Mouse (Mus musculus): ENCODE results near the gene Atp2c2.

The Atp2c2 gene

DNA sequence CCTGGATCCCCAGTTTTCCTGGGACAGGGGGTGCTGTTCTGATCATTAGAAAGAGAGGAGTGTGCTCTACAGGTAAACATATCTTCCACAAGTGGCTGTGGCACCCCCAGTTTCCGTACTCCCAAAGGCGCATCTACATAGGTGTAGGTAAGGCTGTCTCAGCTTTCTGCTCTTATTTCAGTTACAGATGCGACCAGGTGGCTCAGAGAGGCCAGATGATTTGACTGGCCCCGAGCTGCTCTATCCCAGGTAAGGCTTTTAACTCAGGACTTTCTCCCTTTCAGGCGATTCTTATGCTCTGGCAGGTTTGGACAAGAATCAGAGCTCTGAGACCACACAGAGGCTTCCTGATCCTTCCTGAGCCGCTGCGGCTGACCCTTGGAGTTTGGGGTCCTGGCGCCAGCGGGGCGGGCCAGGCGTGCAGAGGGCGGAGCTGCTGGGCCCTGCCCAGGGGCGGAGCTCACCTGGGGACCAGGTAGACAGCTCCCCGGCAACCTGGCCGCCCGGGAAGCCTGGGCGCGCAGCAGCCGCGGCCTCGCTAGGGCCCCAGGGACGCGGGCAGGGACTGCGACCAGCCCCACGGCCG is at the start of gene Atp2c2:
Atp2c2 (plus strand) TSS at position 461 of the 586 bp plus-strand sequence.
- no peak for DNase-seq

DNA sequence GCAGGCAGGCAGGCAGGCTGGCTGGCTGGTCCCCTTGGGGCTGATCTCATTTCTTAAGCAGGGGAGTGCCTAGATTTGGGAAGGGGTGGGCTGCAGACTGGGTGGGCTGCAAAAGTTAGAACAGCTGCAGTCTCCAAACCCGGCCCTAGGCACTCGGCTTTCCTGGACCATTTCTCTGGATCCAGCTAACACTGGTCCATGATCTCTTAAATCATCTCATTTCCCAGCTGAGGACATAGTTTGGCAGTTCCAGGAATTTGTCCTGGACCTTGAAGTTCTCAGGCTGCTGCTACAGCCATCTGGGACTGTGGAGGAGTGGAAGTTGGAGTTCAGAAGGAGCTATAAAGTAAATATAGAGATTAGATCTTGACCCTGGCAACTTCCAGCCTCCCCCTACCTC is 48.5 kb upstream of the Atp2c2 start:
- no peak for DNase-seq

DNA sequence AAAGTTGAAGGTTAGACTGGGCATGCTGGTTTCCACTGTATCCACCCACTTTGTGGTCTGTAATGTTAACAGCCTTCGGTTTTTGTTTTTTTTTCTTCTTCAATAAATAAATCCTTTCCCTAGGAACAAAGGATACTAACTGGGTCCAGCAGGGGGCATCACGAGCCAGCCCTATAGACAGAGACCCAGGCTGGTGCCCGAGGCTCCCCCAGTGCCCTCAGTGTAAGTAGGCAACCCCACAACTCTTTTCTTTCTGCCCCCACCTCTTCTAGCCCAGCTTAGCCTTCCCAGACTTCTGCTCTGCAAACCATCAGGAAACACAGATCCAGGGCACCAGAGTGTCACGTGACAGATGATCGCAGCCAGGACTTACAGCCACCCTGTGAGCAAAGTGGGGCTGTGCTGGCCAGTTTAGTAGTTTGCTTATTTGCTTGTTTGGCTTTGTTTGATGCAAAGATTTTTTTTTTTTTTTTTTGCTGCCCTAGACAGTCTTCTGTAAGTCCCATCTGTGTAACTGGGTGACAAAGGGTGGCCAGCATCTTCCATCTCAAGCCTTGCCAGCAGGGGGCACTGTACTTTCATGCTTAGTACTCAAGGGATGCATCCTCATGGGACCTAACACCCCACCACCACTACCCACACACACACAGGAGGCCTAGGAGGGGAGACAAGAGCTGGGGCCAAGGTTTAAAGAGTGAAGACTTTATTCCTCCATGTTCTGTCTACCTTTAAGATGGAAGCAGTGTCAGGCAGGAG is 42.9 kb upstream of the Atp2c2 start:
- no peak for DNase-seq

DNA sequence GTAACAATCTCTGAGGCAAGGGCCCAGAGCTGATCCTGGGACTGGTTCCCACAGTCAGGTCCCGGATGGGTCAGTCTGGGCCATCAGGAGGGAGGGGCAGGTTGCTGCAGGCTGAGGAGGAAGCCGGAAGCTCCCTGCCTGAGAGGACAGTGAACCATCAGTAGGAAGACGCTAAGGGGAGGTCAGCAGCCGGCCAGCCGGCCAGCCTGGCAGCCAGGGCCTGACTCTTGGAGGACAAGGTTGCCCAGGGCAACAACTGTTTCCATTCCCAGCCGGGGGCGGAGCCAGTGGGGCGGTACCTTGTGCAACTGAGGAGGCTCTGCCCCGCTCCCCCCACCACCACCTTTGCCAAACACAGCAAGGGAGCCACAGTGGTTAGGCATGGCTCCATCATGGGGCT is 38.7 kb upstream of the Atp2c2 start:
- peak; percentile 36 for DNase-seq

DNA sequence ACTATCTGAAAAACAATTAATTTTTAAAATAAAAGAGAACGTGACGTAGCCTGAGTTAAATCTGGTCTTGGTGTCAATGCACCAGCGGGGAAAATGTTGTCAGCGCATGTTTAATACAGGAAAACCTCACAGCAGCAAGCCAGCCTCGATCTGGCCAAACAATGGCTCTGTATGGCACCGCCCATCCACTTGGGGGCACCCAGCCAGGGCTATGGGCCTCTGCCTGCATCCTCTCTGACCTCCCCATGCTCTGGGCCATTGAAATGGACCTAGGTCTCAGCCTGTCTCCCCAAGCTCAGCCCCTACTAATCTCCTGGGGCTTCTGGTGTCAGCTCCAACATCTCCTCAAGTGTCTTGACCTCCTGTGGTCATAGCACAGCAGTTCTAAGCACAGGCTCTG is 37.9 kb upstream of the Atp2c2 start:
- no peak for DNase-seq

DNA sequence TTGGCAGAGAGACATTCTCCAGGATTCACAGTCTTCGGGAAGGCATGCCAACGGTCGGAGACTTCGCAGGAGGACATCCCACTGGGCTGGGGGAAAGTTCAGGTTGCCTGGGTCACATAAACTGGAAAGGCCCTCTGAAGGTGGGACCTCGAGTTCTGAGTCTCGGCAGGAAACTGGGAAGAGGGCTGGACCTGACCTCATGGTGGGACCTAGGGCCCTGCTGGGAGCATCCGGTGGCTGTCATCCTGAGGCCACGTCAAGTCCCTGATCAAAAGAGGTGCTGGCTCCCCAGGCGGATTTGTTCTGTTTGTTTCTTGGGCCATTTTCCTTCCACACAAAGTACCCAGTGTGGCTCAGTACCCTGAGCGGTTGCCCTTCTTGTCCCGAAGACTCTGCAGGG is 36.4 kb upstream of the Atp2c2 start:
- DNase-seq = no peak

DNA sequence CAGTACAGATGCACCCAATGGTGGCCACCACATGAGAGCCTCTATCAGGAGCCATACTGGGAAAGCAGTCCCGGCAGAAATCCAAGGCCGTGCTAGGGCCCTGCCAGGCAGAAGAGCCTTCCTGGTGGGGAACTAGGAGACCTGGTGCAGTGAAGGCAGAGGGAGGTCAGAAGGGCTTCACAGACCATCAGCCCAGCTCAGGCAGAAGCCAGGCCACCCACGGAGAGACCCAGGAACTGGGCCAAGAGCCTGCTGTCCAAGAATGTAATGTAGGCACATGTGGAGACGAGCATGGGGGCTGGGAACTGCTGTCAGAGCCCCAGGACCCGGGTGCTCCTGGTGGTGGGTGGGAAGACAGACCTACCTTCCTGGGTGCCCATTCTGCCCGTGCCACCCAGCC is 34.5 kb upstream of the Atp2c2 start:
- no peak for DNase-seq

DNA sequence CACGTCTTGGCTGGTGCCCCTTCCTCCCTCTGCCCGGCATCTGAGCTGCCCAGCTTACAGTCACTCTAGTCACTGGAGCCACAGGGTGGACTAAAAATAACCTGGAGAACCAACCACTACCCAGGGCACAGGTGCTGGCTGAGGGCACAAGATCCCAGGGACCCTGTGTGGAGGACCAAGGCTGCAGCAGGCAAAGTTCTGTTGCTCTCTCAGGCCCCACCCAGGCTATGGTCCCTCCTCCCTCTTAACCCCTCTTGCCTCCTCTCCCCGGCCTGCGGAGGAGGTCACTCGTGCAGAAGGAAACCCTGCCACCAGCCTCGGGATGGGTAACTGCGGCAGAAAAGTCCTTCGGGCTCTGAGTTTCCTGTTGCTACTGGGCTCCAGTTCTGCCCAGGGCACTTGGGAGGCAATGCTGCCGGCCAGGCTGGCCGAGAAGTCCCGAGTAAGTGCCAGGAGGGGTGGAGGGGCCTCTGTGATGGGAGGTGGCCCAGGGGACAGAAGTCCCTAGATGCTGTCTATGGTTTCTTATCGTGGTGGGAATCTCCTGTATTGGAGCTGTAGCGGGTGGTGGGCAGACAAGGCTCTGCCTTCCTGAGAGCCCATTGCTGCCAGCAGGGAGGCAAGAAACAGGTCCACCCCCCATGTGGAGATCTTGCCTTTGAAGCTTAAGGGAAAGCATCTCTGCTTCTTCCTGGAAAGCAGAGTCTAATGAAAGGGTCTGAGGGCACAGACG is 33.4 kb upstream of the Atp2c2 start, which contains the start of gene Wfdc1:
Wfdc1 (plus strand) TSS at position 147 of the 733 bp plus-strand sequence.
- DNase-seq = no peak

DNA sequence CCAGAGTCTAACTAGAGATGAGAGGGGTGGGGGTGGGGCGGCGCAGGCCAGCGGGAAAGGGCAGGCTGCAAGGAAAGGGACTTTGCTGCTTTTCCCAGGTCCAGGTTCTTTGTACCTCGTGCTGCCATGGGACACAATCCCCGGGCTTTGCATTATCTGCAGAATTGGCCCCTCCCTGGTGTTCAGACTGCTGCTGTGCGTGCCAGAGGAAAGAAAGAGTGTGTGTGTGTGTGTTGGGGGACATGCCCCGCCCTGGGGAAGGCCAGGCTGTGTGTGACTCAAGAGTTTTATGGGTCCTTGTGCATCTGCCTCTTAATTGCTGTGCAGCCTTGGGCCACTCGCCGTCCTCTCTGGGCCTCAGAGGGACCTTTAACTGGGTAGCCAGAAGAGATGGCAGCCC is 31.4 kb upstream of the Atp2c2 start:
- DNase-seq = no peak

DNA sequence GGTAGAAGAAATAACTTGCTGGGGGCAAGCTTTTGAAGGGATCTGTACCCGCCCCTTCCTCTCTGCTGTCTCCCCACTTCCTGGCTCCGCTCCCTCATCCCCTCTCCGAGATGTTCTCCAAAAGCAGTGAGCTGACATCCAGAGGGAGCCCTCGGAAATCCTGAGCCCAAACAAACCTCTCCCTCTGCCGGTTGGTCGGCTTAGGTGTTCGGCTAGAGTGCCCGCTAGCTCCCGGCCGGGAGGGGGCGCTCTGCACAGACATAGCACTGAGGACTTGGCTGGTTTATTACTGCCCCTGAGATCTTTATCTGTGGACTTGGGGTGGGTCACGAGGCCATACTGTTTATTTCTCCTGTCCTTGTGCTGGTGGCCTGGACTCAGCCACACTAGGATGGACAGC is 30.5 kb upstream of the Atp2c2 start:
- DNase-seq = no peak

DNA sequence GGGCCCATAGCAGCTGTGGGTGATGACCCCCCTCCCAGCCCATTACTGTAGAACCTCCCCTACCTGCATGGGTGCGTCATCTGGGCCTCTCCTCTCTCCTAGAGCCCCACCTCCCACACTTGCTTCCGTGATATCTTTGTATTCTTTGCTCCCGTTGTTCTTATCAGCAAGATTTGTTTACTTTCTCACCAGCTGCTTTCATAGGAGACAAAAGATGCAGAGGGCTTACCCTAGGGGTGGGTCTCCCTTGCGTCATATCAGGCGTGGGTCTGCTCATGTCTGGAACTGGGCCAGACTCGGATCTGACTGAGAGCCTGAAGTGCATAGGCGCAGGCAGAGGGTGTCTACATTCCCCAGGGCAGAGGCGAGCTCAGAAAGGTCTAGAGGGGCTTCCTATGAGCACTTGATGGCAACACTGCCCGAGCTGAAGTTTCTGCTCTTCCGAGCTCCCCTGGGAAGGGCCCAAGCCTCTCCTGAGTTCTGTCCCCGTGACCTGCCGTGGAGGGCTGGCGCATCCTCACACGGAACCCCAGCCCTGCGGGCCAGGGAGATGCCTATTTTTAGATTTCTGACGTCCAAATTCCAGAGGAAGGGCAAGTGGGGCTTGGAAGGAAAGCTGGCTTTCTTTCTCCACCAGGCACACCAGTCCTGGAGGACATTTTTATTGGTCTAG is 29.3 kb upstream of the Atp2c2 start:
- no peak for DNase-seq

DNA sequence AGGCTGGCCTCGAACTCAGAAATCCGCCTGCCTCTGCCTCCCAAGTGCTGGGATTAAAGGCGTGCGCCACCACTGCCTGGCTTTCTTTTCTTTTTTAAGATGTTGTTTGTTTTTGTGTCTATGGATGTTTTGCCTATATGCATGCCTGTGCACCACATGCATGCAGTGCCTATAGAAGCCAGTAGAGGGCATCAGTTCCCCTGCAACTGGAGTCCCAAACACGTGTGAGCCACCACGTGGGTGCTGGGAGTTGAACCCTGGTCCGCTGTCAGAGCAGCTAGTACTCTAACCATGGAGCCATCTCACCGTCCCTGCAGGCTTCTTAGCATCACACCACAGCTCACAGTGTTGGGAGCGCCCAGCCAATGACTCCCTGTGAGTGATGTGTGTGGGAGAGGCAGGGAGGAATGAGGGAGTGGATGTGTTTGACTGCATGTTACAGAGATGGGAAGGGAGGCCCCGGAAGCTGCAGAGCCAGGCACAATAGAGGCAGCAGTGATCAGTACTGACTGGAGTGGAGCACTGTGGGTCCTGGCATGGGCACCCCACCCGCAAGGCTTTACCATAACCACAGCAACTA is 25.7 kb upstream of the Atp2c2 start:
- no peak for DNase-seq

DNA sequence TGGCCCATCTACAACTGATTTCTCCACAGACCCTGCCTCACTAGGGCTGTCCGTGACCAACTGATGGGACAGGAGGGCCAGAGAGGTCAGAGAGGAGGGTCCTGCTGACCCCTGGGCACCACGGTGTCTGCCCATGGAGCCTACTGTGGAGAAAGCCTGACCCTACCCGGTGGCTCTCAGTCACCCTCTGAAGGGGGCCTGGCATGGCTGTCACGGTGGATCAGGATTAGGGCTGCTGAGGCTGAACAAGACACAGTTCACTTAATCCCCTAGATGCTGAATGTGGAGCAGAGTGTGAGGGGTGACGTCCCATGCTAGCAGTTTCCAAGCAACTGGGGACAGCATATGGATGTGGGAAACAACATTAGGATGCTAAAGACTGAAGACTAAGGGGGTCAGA is 24.4 kb upstream of the Atp2c2 start:
- no peak for DNase-seq

DNA sequence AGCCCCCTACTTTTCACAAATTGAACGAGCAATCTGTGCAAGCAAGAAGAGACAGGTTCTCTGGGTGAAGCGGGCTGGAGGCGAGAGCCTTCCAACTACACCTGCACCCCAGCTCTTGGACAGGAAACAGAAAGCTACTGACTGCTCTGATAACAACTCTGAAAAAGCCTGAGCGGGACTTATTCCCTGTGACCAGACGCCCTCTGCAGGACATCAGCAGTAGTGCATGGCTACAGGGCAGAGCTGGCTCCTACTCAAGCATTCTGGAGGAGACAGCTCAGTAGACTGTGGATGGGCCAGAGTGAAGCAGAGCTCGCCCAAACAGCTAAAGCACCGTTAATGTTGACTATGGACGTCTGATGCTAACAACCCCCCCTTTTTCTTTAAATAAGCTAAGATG is 23.4 kb upstream of the Atp2c2 start:
- DNase-seq = peak; percentile 80

DNA sequence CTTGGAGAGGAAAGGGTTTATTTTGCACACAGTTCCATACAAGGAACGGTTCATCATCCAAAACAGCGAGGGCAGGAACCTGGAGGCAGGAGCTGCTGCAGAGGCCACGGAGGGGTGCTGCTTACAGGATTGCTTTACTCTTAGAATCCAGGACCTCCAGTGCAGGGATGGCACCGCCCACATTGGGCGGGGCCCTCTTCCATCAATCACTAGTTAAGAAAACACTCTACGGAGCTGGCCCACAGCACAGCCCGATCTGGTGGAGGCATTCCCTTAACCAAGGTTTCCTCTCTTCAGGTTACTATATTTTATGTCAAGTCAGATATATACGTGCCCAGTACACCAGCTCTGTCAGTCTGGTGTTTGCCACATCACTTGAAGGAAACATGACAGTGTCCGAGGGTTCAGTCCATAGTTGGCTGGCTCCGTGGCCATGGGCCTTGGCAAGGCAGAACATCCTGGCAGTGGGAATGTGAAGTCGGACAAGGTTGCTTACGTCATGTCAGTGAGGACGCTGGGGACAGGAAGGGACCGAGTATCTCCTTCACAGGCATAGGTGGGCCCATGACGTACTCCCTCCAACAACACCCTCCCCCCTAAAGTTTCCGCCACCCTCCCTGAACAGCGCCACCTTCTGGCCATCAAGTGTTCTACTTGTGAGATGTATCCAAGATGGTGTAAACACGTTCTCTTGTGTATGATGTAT is 21.5 kb upstream of the Atp2c2 start:
- DNase-seq = no peak

DNA sequence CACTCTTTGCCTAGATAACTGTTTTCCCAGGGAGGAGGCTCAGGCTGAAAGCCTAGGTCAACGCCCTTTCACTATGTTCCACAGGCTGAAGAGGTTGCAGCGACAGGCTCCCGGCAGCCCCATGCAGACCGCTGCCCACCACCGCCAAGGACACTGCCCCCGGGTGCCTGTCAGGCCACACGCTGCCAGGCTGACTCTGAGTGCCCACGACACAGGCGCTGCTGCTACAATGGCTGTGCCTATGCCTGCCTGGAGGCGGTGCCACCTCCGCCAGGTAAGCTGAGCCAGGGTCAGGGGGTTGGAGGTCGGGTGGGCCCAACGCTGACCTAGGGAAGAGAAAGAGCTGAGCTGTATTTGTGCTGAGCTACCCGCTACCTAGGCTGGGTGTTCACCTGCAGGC is 20.6 kb upstream of the Atp2c2 start:
- DNase-seq = no peak

DNA sequence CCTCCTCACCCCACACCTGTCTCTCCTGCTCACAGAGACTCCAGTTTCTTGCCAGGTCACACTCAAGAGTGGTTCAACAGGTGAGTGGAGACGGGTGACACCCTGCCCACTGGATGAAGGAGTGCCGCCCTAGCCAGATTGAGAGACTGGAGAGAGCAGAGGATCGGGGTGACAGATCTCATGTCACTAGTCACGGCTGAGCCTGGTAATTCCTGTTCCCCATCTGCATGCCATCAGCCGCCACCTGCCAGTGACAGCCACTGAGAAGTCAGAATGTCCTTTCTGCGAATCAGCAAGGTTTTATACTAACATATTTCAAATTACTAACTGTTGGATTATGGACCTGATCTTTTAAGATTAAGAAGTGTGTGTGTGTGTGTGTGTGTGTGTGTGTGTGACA is 9.2 kb upstream of the Atp2c2 start:
- DNase-seq = no peak

DNA sequence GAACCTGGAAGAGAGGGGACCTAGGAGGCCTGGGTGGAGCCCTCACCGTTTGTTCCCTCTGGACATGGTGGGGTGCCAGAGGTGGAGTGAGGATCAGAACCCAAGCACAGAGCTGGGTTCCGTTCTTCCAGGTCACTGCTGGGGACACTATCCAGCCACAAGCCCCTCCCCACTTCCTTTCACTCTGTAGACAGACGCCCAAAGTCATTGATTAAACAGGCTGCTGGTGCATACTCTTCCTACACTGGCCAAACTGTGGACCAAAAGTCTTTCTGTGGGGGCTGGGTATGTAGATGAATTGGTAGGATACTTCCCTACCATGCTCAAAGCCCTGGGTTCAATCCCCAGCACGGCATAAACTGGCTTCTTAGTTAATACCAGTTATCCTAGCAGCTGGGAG is 7.8 kb upstream of the Atp2c2 start:
- no peak for DNase-seq

DNA sequence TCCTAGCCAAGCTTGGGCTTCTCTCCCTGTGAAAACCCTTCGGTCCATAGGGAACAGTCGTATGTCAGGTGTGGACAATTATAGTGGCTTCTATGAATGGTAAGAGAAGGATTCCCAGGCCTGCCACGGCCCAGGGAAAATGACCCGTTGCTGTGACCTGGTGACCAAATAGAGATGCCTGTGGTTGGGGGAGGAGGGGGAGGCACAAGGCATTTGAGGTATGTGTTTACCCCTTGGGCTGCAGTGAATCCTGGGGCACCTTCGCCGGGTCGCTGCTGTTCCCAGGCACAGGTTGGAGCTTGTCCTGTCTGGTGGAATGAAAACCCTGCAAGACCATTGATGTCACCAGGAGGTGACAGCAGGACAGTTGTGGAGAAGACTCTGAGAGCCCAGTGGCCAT is 5.1 kb upstream of the Atp2c2 start:
- DNase-seq = no peak

DNA sequence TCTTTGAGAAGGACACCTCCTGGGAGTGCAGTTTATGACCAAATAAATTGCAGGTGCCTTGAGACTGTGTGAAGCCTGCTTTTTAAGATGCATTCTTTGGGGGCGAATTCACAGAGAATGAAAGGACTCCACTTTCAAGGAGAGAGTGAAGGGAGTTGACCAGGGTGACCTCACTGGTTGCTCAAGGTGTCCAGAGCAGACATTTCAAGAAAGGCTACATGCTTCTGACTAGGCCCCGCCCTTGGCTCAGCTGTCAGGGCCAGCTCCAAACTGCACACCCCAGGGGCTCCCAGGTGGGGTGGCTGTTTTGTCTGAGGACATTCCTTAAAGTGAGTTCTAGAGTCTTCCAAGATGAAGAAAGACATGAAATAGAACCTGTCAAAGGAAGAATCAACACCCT is 2.6 kb upstream of the Atp2c2 start:
- no peak for DNase-seq

DNA sequence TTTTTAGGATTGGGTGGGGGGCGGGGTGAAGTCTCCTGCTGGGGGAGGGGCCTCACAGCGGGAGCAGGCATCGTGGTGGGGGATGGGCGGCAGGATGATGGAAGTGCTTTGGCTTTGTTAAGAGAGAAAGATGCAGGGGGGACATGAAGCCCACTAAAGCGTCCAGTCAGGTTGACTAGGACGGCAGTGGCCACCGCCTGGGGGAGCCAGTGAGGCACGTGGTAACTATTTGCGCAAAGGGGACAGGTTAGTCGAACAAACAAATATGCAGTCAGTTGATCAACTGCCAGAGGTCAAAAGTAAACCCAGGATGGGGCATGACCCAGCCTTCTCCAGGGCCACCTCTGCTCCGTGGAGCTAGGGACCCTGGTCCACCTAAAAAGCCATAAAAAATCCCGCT is 849 bp upstream of the Atp2c2 start:
- DNase-seq = no peak

DNA sequence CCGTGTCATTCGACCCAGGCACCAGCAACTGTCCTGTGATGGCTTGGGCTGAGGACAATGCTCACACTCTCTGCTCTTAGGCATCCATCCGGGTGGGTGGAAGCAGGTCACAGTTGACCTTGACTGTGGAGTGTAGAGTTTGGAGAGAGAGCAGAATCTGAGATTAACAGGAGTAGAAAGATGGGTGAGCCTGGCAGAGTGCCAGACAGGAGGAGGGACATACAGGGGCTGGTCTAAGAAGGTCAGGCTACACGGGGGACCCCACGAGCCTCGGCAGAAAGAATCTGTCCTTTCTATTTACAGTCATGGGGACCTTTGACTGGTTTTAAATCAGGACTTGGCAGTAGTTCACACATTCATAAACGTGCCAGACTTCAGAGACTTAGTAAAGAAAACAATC is 3.2 kb downstream of the Atp2c2 start:
- DNase-seq = no peak

DNA sequence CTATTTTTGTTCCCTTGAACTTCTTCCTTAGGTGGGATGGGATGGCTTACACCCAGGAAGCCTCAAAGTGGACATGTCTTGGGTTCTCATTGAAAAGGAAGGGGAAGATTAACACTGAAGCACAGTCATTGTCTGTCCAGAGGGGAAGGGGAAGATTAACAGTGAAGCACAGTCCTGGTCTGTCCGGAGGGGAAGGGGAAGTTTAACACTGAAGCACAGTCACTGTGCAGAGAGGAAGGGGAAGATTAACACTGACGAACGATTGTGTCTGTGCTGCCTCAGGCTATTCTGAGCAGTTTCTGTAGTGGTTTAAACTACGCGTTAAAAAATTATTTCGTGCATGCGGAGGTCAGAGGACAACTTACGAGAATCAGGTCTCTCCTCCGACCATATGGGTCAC is 7.3 kb downstream of the Atp2c2 start:
- DNase-seq = no peak

Measured in cerebellum, adult 11-12 months (tissue).